Mouse (Mus musculus) left cerebral cortex, postnatal 14 days (tissue): ENCODE results near the gene Aifm1. TPM values are rescaled to one million over a fixed set of nuclear protein-coding genes. Genes with fewer than 3 reads are reported as not detected.

Experiments
- DNase-seq, 2 experiments: peaks; one replicate each; pipeline ENCODE4 v3.0.0; 2021 to 2022; ENCODE audit warnings: low spot score in 2 of 2, mixed read lengths in 1 of 2
- intact Hi-C: fragments of 180-260 bp; cut with DNase I; formaldehyde crosslinking; loops from one replicate; pipeline ENCODE4 v1.15.1; 2025
- total RNA-seq, 2 experiments: library from RNA; stranded (reverse); gene quantifications; 2 replicates each; pipeline ENCODE4 v1.2.3; 2021

Gene Aifm1
- total RNA-seq, 2 experiments from 2014 or later: 28.8 to 31.8 TPM

DNA sequence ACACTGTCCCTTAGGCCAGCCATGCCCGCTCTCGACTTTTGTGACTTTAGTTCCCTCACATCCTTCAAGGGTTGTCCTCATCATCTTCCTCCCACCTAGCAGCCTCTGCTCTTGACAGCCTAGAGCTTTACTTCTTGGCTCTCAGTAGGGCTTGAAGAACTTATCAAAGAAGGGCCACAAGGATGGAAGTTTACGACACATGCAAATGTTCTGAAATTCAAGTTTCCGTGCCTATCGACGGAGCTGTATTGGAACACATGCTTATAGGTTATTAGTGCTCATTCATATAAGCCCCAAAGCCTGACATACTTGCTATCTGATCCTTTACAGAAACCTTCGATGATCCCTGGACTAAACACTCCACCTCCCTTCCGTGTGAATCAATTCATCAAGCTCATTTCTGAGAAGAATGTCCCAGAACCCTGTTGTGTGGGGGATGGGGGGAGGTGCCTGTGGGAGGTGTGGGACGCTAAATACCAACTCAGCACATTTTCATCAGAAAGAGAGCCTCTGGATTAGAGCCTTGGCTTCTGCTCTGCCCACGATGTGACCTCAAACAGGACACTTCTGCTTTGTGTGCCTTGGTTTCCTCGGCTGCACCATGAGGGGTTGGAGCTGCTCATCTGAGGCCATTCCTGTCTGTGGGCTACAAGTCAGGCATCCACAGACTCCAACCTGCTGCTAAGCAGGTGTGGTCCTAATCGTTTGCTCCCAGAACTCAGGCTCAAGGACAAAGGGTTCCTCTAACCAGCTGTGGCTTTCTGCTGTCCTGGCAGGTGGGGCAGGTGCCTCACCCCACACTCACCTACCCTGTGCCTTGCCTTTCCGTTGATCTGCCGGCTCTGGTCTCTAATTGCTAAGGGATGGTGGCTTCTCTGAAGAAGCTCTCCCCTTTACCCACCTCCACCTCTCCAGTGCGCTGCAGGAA is 80.5 kb downstream of the Aifm1 start:
- DNase-seq: no peak
- intact Hi-C loops: no loop called here

DNA sequence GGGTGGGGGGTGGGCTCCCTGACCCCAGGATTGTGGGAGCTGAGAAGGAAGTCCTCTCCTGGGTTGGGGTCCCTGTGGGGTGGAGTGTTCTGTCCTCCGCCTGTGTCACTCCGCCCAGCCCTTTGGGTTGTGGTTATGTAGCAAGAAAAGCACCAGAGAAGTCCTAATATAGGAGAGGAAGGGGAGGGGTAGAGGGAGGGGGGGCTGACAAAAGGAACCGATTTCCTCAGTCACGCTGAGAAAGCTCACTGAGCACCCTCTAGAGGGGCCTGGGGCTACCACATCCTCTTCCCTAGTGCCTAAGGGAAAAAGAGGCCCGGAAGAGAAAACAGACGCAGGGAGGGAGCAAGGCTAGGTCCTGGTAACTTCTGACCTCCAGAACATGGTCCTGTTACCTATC is 83.8 kb downstream of the Aifm1 start:
- intact Hi-C loops: no loop called here
- no peak for DNase-seq

DNA sequence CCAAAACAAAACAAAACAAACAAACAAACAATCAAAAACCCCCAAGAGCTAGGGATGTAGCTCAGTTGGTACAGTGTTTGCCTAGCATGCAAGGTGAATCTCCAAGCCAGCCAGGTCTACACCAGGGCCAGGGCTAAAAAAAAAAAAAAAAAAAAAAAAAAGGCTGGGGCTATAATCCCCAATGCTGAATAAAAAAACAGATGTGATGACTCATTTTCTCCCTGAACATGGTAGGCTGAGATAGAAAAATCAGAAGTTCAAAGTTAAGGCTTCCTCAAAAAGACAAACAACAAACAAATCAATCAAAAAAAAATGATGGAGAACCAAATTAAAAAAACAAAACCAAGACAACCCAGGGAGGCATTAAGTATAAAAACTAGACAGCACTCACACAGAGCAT is 84.3 kb downstream of the Aifm1 start:
- intact Hi-C loops: no loop called here
- no peak for DNase-seq

DNA sequence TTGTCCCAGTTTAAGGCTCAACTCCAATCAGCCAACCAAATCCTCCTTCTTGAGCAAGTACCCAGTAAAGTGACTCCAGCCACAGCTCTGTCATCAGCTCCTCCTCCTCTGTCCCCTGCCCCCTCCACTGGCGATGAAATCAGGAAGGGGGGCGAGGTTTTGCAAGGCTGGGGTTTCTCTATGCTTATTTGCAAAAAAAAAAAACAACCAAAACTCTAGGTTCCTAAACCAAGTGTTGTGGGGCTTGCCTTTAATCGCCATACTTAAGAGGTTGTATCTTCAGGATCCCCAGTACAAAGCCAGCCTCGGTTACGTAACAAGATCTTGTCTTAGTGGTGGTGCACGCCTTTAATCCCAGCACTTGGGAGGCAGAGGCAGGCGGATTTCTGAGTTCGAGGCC is 84.7 kb downstream of the Aifm1 start:
- no peak for DNase-seq
- intact Hi-C loops: no loop called here

DNA sequence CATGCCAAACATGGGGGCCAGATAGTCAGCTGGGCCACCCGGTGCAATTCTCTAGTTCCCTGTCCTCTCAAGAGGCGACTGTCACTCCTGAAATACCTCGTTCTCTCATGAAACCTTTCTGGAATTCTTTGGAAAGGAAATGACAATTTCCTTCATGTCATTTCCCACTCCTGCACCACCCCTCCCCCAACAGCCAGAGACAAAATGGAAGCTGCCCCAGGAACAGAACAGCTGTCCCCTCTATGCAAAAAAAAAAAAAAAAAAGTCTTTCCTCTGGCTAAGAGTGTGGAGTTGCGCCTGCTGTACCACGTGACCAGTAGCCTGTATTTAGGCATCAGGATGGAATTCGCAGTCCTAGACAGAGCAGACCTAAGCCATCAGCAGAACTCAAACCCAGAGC is 85.1 kb downstream of the Aifm1 start:
- intact Hi-C loops: no loop called here
- no peak for DNase-seq

DNA sequence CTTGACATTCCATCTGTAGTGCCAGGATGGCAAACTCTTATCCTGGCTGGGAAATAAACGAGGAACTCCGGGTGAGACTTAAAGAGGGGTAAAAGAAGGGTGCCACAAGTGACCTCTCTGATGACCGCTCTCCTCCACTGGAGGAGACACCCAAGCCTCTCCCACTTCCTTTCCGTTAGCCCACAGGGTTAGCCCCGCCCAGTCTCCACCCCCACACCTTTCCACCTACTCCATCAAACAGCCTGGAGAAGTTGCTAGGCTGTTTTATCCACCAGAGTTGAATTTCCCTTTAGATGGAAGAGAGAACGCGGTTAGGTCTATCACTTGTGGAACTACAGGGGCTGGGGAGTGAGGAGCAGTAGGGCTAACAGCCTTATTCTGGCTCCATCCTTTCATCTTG is 88.1 kb downstream of the Aifm1 start:
- intact Hi-C loops: no loop called here
- DNase-seq: no peak

Other genes with a start within 250 kb of the Aifm1 start
- 10 to 100 TPM; 18.0 to 19.3 TPM for gene Bcorl1, start 172.2 kb downstream of the Aifm1 start, total RNA-seq
- 1 to 10 TPM in 1 of 2 experiments, under 1 TPM in 1; 0.87 to 1.2 TPM for gene Elf4, start 50.4 kb downstream of the Aifm1 start, total RNA-seq
- gene Rab33a, start 5.7 kb upstream of the Aifm1 start, total RNA-seq: 10 to 100 TPM; 32.7 to 35.0 TPM
- 10 to 100 TPM; 20.6 to 21.8 TPM for gene Zfp280c, start 80.9 kb upstream of the Aifm1 start, total RNA-seq
- gene Slc25a14, start 109.8 kb upstream of the Aifm1 start, total RNA-seq: 10 to 100 TPM; 49.8 to 53.4 TPM
- gene Gpr119, start 160.9 kb upstream of the Aifm1 start, total RNA-seq: not detected
- 1 to 10 TPM; 4.8 TPM for gene Rbmx2, start 181.4 kb upstream of the Aifm1 start, total RNA-seq